Mouse (Mus musculus) heart, postnatal 36 days (tissue): ENCODE results near the gene Ube2h. TPM values are rescaled to one million over a fixed set of nuclear protein-coding genes. Genes with fewer than 3 reads are reported as not detected.

Experiments
- DNase-seq, 2 experiments: peaks; one replicate each; pipeline ENCODE4 v3.0.0; 2021 to 2022
- intact Hi-C: fragments of 180-260 bp; cut with DNase I; formaldehyde crosslinking; loops from one replicate; pipeline ENCODE4 v1.15.1; 2025
- total RNA-seq, 2 experiments: library from RNA; stranded (reverse); gene quantifications; 2 replicates each; pipeline ENCODE4 v1.2.3; 2021

The Ube2h gene
- total RNA-seq, 2 experiments from 2014 or later, result 70.9 to 74.9 TPM

DNA sequence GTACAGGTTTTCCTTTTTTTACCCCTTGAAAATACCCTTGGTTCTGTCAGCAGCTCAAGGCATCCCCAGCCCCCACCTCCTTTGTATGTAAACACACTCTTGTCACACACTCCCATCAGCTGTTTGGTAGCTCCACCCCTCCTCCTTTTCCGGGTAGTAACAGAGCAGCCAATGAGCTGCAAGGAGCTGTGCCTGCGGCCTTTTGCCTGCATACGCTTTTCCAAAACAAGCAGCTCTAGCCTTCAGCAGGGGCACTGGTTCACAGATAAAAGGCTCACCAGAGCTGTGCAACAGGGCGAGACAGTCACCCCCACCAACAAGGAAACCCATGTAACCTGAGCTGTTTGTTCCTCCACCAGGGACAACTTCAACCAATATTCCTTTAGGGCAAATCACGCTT, 4.0 kb downstream of the Ube2h start:
- DNase-seq, result peak; percentile 83 to 86
- intact Hi-C loops, result no loop called here

DNA sequence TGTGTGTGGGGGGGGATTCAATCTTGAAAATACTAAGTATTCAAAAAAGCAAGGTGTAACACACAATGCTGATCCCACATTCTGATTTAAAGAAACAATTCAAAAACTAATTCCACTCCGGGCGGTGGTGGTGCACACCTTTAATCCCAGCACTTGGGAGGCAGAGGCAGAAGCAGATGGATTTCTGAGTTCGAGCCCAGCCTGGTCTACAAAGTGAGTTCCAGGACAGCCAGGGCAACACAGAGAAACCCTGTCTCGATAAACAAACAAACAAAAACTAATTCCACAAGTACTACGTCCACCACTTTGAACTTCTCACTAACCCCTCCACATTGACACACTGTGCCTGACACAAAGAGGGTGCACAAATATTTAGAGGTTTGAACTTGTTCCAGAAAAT, 4.7 kb downstream of the Ube2h start:
- intact Hi-C loops, result no loop called here
- no peak for DNase-seq

DNA sequence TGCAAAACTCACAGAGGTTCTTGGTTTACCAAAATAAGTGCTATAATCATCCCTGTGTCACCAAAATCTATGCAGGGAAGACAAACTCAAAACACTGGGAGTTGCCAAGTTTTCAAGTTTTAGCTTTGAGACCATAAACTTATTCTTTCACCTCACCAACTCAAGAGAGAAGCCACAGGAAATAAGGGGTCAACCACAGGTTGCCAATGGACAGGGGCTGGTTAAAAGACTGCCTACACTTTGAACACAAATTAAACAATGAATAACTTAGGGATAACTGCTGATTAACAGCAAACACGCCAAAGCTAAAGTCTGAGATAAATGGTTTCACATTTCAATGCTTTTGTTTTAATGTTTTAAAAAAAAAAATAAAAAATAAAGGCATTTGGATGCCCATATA, 5.2 kb downstream of the Ube2h start:
- intact Hi-C loops, result no loop called here
- no peak for DNase-seq

DNA sequence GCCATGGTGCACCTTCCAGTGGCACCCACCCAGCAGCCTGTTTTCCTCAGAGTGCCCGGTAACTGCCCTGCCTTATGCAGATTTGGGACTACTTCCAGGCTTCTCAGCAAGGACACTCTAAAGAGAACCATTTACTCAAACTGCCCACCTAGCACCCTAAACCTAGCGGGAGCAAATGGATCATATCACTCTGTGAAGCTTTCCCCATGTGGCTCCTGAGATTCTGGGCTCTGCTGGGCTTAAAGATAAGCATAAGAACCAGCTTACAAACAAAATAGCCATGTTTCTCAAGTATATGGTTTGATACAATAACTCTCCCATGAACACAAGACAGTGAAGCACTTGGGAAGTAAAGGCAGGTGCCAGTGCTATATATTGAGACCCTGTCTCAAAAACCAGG, 11.8 kb downstream of the Ube2h start:
- intact Hi-C loops, result no loop called here
- DNase-seq, result no peak

DNA sequence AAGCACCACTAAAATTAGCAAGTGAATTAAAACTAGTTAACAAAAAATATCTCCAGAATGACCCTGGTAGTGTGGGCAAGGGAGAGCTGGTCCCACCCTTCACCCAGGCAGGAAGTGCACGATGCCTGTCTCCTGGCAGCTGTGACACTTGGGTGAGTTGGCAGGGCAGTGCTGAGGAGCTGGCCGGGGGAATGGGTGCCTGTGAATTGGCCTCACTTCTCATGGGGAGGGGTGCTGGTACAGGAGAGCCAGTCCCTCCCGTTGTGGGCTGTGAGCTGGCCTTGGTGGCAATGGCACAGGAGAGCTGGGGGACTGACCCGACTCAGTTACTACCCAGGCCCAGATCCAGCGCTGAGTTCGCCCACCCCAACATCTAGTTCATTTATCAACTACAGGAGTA, 16.4 kb downstream of the Ube2h start:
- DNase-seq, result no peak
- intact Hi-C loops, result no loop called here

DNA sequence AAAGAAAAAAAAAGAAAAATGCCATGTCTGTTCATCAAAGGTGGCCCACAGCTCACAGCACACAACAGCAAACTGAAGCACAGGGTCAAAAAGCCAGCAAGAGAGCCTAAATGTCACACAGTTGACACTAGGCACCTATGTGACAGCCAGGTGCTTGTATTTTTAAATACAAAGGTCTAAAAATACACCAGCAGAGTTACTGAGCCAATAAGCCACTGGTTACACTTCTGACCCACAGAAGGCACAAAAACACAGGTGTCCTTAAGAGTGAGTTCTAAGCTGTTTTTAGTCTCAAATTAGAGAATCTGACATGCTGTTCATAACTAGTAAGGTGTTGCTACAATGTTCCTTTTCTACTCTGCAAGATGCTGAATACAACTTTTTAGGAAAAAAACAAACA, 17.7 kb downstream of the Ube2h start:
- intact Hi-C loops, result no loop called here
- no peak for DNase-seq

DNA sequence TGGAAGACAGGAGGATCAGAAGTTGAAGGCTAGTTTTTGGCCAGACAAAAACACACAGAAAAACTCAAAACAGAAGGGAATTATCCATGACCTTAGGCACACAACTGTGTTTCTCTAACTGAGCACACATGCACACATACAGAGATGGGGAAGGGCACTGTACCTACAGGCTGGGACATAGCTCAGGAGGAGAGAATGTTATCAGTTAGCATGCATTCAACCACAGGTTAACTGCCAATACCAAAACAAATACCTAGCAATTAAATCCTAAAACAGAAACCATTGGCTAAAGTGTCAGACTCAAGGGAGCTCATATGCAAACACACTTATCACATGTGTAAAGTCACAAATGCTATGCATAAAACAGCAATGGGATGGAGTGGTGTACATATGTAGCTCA, 20.2 kb downstream of the Ube2h start:
- intact Hi-C loops, result loop anchor here (5.0 kb wide), 1 partner anchor 73 kb away; no protein-coding TSS in a partner anchor
- DNase-seq, result no peak

DNA sequence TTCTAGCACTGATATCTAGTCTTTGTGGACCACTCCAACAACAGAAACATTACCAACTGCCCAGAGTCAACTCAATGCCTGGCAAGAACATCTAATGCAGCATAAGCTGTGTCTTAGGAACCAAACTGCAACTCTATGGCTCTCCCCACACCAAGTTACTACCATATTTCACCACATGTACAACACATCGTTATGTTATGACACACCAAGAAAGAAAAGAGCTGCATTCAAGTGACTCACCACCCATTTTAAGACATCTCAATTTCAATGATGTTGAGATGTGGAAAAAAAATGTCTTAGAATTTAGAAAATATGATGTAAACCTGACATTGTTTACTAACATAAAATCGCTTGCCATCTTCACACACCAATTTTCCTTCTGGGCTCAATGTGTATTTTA, 22.0 kb downstream of the Ube2h start:
- no peak for DNase-seq
- intact Hi-C loops, result loop anchor here (5.0 kb wide), 1 partner anchor 75 kb away; no protein-coding TSS in a partner anchor

DNA sequence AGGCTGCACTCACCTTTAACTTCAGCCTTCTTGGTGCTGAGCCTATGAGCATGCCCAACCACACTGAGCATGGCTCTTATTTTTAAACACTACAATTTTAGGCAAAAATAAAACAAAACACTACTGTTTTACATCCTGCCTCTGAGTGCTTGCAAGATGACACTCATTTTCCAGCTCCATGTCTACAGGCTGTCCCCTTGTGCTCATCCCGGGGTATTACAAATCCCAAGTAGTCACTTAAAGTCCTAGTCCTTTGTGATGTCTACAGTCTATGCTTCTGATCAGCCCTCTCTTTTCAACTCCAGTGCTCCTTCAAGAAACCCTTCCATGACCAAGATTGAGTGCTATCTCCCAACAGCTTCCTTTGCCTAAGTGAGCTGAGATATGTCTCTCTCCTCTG, 26.0 kb downstream of the Ube2h start:
- DNase-seq, result no peak
- intact Hi-C loops, result loop anchor here (2.0 to 5.0 kb wide), 2 partner anchors 16 to 51 kb away; no protein-coding TSS in a partner anchor

DNA sequence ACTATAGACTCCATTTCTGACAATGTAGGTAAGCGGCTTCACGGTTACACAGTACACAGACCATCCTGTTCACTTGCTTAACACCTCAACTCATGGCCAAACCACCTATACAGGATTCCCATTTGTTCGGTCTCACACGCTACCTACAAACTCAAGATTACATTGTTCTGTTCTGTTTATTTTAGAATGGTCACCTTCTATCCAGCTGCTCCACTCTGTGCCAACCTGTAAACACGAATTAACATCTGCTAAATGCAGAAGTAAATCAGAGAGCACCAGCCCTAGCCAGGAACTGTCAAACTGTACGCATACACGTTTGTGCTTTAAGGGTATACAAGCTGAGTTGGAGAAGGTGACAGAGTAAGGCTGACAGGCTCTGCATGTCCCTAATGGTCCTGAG, 27.5 kb downstream of the Ube2h start:
- intact Hi-C loops, result loop anchor here (5.0 kb wide), 1 partner anchor 50 kb away; no protein-coding TSS in a partner anchor
- no peak for DNase-seq

DNA sequence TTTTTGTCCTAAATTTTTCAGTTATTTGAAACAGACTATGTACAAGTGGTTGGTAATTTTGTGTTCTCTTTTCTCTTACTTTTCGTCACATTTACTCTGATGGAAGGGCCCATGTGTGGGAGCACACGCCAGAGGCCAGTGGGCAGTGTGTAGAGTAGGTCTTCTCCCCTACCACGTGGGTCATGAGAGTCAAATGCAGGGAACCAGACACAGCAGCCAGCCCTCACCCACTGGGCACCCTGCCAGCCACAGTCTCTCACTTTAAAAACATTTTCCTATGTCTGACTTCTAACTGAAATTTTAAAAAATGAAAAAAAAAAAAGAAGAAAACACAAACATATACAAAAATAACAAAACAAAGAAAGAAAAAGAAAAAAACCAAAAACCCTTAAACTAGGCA, 28.0 kb downstream of the Ube2h start:
- intact Hi-C loops, result loop anchor here (5.0 kb wide), 1 partner anchor 49 kb away; no protein-coding TSS in a partner anchor
- DNase-seq, result peak in 1 of 2 experiments; percentile 47

DNA sequence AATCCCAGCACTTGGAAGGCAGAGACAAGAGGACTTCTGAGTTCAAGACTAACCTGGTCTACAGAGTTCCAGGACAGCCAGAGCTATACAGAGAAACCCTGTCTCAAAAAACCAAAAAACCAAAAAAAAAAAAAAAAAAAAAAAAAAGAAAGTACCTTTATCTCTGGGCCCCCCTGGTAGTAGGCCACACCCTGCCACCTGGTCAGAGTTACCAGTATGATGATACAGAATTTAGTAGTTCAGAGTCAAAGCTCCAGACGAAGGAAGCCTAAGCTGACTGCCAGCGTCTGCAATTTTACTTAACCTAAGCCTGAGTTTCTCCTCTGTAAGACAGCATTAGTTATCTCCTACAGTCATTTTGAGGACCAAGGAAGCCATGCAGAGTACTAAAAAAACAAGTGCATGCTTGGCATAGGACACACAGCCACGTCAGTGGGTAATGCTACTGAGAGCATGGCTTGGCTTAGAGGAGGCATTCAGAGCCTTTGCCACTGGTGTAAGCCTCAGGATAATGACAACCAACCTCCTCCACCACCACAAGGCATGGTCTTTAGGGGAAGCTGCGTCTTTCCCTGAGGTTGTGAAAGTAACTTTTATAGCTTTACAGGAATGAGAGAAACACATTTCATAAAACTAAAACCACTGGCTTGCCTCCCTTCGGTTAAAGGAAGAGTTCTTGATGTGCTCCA, 29.0 kb downstream of the Ube2h start:
- intact Hi-C loops, result loop anchor here (5.0 kb wide), 1 partner anchor 48 kb away; no protein-coding TSS in a partner anchor
- no peak for DNase-seq

DNA sequence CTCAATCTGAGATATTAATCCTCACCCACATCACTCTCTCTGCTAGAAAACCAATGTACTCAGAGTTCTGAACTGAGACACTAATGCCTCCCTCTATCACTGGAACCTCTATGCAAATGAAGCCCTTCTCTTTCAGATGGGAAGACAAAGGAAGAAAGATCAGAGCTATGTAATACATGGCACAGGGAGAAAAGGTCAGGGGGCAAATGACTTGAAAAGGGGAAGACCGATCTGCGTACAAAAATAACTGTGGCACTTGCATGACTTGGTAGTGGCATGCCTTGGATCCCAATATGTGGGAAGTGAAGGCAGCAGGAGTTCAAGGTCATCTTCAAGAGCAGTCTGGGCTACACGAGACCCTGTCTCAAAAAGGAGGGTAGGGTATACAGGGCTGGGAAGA, 31.4 kb downstream of the Ube2h start:
- no peak for DNase-seq
- intact Hi-C loops, result no loop called here

DNA sequence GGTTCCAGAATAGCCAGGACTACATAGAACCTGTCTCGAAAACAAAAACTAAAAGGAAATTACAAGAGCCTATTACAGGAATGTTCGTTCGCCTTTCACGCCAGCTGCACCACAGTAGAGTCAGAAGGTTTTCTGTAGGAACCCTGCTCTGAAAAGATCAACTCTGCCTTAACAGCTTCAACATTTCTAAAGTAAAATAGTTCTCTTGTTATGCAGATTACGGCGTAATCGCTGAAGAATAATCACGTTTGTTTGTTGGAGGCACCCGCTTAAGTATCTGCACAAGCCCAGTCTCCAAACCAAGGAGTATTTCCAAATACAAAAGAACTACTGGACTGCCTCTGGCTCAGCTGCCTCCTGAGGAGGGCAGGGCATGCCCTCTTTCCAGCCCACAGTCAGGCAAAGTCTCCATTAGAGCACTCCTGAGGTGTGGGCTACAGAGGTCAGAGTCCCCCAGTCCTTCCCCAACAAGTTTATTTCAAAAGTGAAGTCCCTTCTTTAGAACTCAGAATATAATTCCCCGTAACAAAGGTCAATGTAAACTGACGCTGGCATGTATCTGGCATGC, 31.9 kb downstream of the Ube2h start:
- intact Hi-C loops, result no loop called here
- no peak for DNase-seq

DNA sequence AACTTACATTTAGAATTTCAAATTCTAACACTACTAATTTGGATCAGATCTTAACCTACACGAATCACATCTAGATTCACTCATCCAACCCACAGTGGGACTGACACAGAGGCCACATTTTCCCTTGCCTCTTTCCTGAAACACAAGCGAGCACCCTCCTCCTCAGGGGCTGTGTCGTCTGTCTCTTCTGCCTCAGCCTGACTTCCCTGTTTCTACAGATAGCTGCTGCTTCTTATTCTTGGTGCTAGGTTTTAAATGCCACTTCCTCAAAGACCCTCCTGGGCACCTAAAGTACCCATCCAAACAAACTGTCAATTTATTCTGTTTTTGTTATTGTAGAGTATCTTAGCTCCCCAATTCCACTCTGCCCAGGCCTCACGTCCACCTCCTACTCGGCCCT, 34.5 kb downstream of the Ube2h start:
- DNase-seq, result no peak
- intact Hi-C loops, result loop anchor here (2.0 kb wide), 1 partner anchor 17 kb away; no protein-coding TSS in a partner anchor

DNA sequence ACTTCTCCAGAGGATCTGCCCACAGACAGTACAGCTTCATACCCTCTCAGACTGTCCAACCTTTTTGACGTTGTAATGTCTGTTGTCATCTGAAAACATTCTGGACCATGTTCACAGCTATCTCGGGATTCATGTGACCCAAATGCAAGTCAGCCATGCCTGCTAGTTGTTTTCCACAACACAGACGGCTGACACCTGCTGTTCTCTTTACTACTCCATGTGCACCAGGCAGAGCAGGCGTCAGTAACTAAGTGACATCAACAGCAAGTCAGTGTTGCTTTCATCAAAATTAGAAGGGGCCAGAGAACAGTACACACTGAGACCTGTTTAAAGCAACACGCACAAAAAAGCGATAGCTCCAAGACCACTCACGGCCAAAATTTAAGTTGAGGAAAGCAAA, 36.9 kb downstream of the Ube2h start:
- no peak for DNase-seq
- intact Hi-C loops, result no loop called here

DNA sequence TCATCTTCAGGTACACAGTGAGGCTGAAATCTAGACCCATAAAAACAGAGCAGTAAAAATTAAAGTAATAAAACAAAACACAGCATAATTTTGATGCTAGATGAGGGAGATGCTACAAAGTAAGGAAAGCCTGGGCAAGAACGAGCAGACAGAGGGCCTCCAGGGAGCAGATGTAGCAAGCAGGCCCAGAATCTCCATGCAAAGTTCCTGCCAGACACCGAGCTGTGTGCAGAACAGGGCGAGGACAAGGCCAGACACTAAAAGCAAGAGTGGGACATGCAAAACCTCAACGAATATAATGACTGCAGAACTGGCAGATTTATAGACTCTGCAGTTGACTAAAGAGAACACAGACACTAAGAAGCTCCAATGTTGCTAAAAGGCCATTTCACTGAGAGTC, 38.9 kb downstream of the Ube2h start:
- no peak for DNase-seq
- intact Hi-C loops, result no loop called here

DNA sequence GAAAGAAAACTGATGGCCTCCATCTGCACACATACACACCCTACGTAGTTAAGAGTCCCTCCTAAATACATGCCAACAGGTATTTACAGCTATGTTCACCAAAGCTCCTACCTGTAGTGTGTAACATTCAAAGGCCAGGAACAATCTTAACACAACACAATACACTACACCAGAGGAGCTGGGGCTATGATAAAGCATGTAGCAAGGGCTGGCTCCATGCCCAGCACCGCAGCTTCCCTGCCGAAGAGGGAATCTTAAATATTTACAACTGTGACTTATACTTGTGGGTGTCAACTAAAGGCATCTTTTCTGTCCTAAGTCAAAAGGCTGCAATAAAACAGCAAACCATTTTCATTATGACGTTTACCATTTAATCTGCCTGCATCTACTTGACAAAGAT, 41.3 kb downstream of the Ube2h start:
- no peak for DNase-seq
- intact Hi-C loops, result no loop called here

DNA sequence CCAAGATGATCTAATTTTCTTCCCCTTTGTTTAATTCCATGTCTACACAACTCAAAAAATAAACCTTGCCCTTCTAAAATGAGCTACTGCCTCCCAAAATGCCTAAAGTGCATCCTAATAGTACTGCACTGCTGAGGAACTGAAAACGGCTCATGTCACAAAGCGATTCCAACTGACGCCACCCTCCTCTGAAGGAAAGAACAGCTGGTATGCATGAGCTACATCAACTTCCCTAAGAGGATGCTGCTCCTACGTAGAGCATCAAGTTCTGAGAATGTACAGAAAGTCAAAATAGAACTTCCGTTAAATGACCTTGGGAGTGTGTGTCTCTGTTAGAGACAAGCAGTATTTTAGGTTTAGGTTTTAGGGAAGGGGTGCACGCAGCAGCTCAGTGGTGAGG, 45.1 kb downstream of the Ube2h start:
- DNase-seq, result no peak
- intact Hi-C loops, result no loop called here

DNA sequence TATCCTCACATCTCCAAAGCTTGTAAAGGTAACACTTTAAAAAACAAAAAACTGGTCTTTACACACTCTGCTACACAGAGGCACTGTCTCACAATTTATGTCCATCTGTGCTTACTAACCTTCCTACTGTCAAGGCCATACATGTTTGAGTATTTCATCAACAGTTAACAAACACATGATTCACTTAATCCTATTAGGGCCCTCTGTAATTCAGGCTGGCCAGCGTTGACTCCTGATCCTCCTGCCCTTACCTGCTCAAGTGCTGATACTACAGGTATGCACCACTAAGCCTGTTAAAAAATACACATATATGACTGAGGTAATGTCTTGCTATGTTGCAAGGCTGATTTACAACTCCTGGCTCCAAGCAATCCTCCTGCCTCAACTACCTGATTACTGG, 46.4 kb downstream of the Ube2h start:
- no peak for DNase-seq
- intact Hi-C loops, result no loop called here

DNA sequence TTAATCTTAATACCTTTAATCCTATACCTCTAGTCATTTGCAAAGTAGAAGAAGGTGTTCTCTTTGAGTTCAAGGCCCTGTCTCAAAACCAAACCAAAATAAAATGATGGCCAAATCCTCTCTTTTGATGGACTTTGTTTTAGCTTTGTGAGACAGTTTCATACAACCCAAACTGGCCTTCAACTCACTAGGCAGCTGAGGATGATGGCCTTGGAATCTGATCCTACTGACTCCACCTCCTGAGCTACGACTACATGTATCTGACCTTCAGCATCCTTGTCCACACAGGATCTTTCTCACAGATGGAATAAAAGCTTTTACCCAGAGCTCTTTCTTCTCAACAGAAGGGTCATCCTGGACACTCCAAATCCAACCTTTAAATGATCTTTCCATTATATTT, 48.5 kb downstream of the Ube2h start:
- no peak for DNase-seq
- intact Hi-C loops, result no loop called here

DNA sequence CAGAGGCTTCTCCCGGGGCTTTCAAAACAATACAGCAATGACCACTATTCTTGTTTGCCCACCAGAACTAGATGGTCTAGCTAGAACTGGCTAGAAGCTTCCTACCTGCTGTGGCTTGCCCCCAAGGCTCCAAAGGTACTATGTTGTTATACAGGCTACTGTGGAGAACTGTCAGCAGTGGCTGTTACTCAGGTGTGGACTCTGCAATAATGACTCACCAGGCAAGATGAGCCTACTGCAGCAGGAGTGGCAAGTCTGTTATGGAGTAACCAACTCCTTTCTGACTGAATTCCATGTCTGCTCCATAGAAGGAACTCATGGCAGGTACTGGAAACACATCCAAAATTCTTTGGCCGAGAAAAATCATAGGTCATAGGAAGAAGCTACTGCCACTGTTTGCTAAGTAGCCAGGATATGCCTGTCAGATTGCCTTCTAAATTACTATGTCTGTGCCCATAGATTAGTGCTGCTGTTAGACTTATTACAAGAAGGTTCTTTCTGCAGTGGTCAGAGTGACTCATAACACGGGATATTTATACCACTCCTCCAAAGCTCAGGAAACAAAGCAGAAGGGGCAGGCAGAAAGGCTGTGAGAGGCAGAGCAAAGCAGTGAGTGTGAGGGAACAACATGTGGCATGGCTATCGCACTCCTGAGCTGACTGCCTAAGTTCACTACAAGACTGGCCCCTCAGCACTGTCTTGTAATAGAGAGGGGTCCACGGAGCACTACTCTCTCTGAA, 51.9 kb downstream of the Ube2h start:
- intact Hi-C loops, result loop anchor here (2.0 kb wide), 1 partner anchor 16 kb away; no protein-coding TSS in a partner anchor
- DNase-seq, result no peak
